Mouse (Mus musculus) kidney, adult 18-20 months (tissue): ENCODE results near the gene Gm45234.
"Not testable (repeated sequence)": the region's sequence is repeated elsewhere in the genome, so short reads cannot be mapped to it uniquely, and the experiment has no call there.

ENCODE experiments used
- DNase-seq: peaks from one replicate; pipeline ENCODE4 v3.0.0; 2021

The Gm45234 gene

DNA sequence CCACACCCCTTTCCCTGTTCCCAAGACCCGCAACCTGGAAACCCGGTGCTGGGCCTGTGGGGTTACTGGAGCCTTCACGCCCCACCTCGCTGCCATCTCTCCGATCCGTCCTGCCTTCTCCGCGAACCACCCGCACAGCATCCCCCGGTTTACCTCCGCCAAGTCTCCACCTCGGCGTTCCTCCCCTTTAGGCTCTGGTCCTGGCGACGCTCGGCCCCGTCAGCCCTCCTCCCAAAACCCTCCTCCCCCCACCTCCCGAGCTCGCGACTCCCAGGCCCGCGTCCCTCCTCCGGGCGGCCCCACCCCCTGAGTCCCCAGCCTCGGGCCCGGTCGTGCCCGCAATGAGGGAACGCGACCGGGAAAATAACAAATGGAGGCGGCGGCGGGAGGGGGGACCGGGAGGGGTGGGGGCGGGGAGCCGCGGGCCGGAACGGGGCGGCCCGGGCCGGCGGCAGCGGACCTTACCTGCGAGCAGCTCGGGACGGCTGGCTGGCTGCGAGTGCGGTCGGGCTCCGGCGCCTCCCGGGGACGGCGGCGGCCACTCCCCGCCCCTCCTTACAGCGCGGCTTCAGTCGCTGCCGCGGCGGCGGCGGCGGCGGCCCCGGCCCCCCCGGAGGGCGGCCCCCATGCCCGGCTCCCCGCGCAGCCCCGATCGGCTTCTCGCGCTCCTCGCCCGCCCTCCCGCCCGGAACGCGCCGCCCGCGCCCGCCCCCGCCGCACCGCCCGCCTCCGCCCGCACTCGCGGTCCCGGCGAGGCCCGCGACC is at the start of gene Gm45234, which contains the start of gene Atn1:
Gene Gm45234, minus strand, starts transcription at position 191 of the 765 bp plus-strand sequence.
Gene Atn1, minus strand, starts transcription at position 694 of the 765 bp plus-strand sequence.
- peak; percentile 79 for DNase-seq

DNA sequence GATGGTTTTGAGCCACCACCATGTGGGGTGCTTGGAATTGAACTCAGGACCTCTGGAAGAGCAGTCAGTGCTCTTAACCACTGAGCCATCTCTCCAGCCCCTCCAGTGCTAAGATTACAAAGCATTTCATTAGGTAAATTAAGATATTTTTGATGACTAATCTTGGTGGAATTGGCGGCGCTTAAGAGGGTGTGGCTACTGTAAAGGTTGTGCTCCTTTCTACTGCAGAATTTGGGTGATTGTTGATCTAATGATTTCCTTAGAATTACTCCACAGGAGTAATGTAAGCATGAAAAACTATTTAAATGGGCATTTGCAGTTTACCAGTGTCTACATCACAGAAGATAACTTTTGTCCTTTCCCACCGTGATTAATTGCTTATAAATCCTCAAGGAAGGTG is 48.5 kb upstream of the Gm45234 start:
- DNase-seq = no peak

DNA sequence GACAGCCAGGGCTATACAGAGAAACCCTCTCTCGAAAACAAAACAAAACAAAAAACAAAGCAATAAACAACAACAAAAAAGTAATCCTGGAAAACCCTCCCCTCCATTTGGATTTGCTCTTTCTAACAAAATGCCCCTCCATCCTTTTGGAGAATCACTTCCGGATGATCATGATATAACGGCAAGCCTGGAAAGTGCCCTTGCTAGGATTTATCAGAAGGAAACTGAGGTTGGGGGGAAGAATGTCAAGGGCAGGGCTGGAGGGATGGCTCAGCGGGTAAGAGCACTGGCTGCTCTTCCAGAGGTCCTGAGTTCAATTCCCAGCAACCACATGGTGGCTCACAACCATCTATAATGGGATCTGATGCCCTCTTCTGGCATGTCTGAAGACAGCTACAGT is 47.9 kb upstream of the Gm45234 start:
- not testable (repeated sequence) for DNase-seq

DNA sequence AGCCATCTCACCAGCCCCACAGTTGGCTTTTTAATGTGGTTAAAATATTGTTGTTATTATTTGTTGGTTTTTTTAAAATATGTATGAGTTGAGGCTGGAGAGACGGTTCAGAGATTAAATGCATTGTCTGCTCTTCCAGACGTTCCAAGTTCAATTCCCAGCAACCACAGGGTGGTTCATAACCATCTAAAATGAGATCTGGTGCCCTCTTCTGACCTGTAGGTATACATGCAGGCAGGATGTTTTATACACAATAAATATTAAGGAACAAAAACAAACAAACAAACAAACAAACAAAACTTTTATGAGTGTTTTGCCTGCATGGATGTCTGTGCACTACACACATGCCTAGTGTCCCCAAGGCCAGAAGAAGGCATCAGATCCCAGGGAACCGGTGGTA is 47.2 kb upstream of the Gm45234 start:
- no peak for DNase-seq

DNA sequence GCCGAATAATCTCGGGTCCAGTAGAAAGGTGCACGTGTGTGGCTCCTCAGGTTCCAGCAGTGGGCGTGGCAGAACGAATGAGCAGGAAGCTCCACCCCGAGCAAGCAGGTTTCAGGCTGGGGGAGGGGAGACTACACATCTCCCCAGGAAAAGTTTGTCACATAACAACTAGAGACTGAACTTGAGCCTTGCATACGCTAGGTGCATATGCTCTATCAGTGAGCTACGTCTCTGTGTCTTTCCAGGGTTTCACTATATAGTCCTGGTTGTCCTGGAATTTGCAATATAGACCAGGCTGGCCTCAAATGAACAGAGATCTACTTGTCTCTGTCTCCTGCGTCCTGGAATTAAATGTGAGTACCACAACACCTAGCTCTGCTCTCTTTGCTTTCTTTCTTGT is 46.6 kb upstream of the Gm45234 start:
- DNase-seq = peak; percentile 24

DNA sequence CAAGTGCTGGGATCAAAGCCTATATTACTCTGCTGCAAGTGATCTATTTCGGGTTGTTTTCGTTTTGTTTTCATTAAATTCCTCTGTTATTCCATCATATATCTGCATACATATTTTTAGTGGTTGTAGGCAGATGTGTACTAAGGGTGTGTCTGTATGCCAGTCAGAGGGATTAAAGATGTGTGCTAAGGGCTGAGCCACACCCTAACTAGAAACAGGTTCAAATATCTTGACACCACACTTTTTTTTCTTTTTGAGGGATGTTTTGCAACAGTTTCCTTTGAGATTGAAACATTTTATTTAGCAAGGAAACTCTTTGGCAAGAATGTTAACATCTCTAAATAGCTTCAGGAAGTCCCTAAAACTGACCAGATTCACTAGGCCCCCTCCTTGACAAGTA is 40.4 kb upstream of the Gm45234 start:
- no peak for DNase-seq

DNA sequence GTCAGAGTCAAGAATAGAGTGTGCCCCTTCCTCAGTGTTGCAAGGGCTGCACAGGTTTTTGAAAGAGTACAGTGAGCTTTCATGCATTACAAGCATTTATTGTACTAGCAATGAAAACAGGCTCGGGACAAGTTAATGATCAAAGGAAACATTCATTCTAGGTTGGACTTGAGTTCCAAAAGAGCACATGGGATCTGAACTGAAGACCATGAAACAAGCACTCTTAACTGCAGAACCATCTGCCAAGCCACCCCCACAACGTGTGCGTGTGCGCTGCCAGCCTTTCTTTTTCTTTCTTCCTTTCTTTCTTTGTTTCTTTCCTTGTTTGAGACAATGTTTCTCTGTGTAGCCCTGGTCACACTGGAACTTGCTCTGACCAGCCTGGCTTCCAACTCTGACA is 40.0 kb upstream of the Gm45234 start:
- peak; percentile 45 for DNase-seq

DNA sequence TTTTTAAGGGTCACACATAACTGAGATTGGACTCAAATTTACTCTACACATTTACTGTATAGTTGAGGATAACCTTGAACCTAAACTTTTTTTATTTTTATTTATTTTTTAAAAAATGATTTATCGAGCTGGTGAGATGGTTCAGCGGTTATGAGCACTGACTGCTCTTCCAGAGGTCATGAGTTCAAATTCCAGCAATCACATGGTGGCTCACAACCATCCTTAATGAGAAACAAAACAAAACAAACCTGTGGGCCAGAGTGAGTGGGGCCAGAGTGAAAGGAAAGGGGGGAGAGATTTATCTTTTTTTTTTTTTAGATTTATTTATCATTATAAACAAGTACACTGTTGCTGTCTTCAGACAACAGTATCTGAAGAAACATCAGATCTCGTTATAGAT is 36.1 kb upstream of the Gm45234 start:
- DNase-seq = no peak

DNA sequence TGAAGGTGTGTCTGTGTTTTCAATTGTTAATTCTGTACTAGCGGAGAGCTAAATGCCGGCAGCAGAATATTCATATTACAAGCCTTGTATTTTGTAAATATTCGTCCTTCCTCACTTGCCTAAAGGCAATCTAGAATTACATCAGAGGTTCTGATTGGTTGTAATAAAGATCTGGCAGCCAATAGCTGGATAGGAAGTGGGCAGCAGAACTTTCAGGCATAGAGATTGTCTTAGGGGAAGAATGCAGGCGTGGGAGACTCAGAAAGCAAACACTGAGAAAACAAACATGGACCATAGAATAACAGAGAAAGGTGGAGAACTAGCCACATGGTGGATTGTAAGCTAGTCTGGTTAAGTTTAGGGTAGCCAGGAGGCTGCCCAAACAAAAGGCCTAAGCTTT is 34.3 kb upstream of the Gm45234 start:
- DNase-seq = no peak

DNA sequence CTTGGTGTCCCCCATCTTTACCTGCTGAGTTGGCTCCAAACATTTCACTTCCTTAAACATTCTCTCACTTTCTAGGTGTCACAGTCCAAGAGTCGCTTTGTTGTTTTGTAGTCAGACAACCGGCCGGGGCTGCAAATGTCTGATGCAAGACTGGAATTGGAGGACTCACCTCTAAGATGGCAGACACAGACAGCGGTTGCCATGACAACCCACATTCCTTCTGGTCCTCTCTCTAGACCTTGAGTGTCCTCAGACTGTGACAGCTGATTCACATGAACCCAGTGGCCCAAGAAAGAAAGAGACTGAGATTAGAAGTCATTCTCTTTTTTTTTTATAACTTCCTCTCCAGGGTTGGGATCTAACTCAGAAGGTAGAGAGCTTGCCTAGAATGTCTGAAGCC is 33.7 kb upstream of the Gm45234 start:
- no peak for DNase-seq

DNA sequence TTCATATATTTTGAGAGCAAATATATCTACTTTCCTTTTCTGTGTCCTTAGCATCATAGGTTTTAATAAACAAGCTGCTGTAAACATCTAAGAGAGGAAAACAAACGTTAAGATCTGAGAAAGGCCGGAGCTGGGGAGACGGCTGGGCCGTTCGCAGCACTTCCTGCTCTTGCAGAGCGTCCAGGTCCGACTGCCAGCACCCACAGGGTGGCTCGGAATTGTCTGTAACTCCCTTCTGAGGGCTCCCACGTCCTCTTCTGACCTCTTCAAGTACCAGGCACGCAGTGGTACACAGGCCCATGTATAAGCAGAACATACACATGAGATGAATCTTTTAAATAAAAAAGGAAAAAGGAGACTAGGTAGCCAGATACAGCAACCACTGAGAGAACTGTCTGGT is 31.9 kb upstream of the Gm45234 start:
- DNase-seq = no peak

DNA sequence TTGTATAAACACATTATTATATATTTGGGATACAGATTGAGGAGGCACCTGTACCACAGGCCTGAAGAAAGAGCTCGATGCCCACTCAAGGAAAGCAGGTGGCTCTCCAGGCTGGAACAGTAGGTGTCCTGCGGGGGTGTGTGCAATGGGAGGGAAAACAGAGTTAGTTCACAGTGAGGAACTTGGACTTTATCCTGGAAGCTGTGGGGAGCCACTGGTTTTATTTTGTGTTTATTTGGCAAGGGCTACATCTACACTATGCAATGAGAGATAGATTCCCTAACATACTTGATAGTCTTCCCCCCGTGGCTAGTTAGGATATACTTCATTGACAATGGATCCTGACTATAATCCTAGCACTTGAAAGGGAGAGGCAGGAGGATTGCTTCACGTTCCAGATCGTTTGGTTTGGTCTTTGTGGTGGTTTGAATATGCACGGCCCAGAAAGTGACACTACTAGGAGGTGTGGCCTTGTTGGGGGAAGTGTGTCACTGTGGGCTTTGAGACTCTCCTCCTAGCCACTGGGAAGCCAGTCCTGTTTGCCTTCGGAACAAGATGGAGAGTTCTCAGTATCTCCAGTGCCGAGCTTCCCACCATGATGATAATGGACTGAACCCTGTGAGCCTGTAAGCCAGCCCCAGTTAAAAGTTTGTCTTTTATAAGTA is 31.1 kb upstream of the Gm45234 start:
- peak; percentile 40 for DNase-seq

DNA sequence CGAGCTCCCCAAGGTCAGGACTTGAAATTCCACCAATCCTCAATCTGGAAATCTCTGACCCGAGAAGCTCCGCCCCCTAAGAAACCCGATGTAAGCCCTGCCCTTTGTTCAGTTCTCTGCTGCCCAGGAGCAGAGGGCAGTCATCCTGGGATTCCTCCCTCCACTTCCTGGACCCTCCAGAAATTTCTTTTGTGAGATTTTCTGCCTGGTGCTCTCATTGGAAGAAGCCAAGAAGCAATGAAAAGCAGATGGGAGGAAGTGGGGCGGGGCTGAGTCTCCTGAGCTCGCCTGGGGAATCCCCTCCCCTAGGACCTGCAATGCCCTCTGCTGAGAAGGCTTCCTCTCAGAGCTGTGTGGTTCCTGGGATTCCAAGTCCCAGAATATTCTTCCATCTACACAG is 26.6 kb upstream of the Gm45234 start:
- DNase-seq = no peak

DNA sequence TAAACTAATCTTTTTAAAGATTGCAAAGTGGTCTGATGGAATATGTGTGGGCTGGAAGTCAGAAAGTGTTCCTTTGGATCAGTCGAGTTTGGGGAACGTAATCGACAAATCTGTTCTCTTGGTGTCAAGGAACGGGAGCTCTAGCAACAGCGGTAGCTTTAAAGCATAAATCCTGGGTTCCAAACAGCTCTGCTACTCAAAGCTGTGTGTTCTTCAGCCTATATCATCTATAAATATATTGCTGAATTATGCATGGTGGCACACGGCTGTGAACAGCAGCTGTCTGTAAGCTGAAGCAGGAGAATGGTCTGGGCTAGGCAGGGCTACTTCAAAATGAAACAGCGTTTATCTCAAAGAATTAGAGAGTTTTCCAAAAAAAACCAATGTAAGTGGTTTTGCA is 25.1 kb upstream of the Gm45234 start:
- no peak for DNase-seq

DNA sequence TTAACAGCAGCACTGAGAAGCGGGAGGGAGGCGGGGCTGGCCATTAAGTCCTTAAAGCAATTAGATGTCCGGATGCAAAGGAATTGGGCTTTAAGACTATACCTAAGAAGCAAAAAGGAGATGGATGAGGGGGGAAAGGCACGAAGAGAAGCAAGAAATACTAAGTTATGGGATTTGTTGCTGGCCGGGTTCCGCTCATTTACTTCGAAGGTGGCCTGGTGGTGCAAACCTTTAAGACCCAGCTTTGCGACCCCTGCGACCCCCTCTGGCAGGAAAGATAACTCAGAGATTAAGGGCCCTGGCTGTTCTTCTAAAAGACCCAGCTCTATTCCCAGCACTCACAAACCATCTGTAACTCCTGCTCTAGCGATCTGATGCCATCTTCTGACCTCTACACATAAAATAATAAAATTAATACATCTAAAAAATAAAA is 24.2 kb upstream of the Gm45234 start:
- no peak for DNase-seq

DNA sequence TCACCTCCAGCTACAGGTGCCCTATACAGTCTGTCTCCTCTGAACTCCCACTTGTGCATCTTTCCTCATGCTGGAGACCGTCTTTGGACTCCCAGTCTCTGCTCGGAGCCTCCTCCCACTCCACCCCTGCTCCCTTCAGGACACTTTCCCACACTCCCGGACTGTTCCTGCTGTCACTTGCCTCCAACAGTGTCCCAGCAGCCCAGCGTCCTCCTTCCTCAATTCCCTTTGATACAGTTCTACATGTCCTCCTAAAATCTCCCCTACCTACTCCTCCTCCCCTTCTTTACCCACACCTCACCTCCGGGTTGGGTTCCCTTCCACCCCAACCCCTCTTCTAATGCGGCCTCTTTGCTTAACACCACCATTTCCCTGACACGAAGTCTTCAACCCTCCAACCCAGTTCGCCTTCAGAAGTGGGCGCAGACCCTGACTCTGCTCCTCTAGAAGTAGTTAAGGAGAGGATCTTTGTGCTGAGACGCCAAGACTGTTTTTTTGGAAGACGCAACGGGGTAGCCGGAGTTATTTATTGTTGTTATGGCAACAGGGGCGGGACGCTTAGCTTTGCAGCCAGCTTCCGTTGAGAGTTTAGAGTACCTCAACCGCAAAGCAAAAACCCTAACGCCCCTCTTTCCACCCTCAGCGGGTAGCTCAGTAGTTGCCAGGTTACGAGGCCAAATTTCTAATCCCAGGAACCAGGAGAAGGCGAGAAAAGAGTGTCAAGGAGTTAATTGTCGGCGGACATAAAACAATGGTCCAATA is 23.6 kb upstream of the Gm45234 start, which contains the start of gene Lrrc23:
Gene Lrrc23, minus strand, starts transcription at position 506 of the 762 bp plus-strand sequence.
- peak; percentile 61 for DNase-seq

DNA sequence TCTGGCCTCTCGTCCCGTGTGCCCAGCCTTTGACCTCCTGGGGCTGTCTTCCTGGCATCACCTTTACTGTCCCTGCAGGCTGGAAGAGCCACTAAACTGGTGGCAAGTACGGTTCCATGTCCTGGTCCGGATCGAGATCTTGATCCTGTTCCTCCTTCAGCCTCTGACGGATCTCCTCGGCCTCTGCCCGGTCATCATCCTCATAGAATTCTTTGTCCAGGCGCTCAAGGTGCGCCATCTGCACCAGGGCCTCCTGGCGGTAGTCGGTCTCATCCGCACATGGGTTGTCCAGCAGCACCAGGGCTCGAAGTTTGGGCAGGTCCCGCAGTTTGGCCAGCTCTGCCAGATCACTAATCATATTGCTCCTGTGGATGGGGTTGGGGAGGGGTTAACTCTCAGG is 14.7 kb upstream of the Gm45234 start:
- DNase-seq = no peak

DNA sequence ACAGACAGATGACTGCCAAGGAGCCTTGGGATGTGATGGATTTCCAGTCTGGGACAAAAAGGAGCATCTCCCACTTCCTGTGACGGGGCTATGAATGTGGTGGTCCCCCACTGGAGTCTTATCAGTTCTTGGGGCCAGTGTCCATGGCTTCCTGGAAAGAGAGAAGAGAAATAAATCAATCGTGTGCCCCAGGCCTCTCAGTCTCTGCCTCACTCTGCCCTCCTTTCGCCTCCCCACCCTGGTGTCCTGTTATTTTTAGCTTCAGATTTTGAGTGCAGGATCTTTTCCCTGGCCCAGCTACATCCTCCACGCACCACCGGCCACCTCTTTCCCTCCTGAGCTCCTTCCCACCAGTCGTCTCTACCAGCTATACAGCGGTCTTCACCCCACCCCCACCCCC is 14.2 kb upstream of the Gm45234 start:
- no peak for DNase-seq

DNA sequence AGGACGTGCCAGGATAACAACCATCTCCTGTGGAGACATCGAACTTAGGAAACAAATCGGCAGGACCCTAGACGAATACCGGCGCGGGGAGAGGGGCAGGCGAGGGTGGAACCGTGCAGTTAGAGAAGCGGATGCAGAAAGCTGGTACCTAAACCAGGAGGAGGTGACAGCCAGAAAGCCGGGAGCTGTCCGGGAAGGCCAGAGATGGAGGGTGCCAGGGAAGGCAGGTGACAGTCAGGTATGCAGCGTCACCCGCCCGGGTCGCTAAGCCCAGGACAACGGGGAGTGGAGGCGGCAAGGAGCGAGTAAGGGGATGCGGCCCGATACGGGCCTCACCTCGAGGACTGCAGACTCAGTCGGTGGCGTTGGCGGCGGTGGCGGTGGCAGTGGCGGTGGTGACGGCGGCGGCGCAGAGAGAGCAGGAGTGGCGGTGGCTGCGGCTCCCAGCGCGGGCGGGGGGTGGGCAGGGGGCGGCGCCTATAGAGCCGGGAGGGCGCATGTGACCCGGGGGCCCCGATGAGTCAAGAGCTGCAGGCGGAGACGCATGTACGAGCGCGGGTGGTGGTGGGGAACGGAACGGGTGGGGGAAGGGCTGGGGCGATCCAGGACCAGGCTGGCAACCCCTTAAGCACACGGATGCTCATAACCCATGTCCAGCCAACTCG is 13.4 kb upstream of the Gm45234 start, which contains the start of gene Eno2:
Gene Eno2, minus strand, starts transcription at position 573 of the 665 bp plus-strand sequence.
- no peak for DNase-seq

DNA sequence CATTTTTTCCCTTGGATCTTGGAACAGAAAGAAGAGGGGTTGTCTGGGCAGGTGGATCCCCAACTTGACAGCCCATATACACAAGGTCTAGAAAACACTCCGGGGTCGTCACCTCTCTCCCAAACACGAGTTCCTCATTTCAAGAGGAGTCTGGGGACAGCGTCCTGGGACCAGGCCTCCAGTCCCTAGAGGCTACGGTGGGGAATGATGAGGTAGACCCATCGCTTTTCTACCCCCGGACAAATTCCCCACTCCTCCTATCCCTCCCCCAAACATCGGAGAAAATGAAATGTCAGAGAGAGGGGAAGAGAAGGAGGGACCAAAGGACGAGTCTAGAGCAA is 12.9 kb upstream of the Gm45234 start:
- DNase-seq = no peak

DNA sequence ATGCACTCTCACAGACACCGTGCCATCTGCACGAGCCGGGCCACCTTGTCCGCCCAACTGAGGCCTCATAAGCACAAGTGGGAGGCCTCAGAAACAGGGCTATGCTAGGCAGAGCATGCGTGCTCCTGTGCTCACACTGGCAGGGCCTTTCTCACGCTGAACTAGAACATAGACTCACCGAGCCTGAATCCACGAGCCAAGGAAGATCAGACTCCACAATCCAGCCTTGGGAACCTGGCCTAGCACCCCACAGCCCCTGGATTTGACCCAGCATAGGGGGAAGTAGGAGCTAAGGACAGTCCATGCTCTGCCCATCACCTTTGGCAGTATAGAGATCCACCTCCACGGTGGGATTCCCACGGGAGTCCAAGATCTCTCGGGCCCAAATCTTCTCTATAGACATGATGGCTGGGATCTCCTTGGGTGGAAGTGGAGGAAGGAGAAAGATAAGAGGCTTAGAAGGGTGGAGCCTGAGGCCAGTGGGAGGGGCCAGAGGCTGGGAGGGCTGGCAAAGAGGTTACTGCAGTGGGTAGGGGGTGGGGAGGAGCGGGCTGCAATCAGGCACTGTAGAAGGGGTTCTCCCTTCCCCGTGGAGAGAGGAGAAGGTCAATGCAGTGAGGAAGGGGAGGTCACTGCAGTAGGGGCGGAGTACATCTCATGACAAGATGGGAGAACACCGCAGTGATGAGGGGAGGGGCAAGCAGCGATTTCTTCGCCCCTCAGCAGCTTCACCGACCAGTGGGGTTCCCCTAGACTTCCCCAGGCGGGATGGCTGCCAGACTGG is 12.3 kb upstream of the Gm45234 start:
- no peak for DNase-seq

DNA sequence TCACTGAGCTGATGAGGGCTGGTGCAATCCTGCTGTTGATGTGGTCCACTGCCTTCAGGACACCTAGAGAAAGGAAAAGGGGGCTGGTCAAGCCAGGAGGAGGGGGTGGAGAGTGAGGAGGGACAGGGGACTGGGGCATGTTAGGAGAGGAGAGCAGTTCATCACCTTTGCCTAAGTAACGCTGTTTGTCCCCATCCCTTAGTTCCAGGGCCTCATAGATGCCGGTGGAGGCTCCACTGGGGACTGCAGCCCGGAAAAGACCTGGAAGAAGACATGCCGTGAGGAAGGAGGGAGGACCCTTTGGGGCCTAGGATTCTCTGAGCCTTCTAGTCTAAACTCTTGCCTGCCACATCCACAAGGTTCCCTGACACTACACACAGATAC is 11.7 kb upstream of the Gm45234 start:
- no peak for DNase-seq
